Mouse (Mus musculus) B cell, adult 2 months (primary cell): ENCODE results near the gene Pqlc2.

Source experiments
- DNase-seq, 2 experiments: peaks; one replicate each; pipeline ENCODE4 v3.0.0; 2022

Gene Pqlc2

GRCm38 (mm10) chr4:139310171-139310898 is at the start of gene Pqlc2, which contains the start of gene Akr7a5:
Gene Pqlc2, minus strand, starts transcription at chr4:139310708.
Gene Akr7a5, plus strand, starts transcription at chr4:139310744.
- DNase-seq, result peak; percentile 99

DNA sequence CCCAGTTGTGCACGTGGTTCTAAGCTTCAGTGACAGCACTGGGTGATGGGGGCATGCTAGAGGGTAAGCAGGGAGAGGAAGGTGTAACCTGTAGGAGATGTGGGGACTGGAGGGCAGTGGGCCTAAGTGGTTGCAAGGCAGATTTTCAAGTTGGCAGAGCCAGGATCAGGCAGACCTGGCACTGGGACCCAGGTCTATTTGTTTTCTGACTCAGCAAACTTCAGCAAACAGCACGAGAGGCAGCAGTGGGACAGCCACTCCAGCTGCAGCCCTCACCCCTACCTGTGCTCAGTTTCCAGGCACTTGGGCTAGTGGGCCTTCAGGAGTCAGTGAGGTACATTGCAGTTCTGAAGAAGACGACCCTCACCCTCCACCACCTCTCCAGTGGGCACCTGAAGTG is 46.7 kb upstream of the Pqlc2 start:
- no peak for DNase-seq

GRCm38 (mm10) chr4:139352832-139353231 is 42.3 kb upstream of the Pqlc2 start:
- no peak for DNase-seq

- DNase-seq, result peak; percentile 88 to 89
These were observed 41.6 kb upstream of the Pqlc2 start, which contains the start of the genes Mrto4, Emc1 and Ubr4 for GRCm38 (mm10) chr4:139351931-139352711. Gene Mrto4, minus strand, starts transcription at chr4:139352576. Gene Emc1, plus strand, starts transcription at chr4:139352587. Gene Ubr4, plus strand, starts transcription at chr4:139352609.

- DNase-seq, result no peak
These were observed 35.0 kb upstream of the Pqlc2 start for GRCm38 (mm10) chr4:139345416-139346019.

GRCm38 (mm10) chr4:139343718-139344117 is 33.2 kb upstream of the Pqlc2 start:
- no peak for DNase-seq

DNA sequence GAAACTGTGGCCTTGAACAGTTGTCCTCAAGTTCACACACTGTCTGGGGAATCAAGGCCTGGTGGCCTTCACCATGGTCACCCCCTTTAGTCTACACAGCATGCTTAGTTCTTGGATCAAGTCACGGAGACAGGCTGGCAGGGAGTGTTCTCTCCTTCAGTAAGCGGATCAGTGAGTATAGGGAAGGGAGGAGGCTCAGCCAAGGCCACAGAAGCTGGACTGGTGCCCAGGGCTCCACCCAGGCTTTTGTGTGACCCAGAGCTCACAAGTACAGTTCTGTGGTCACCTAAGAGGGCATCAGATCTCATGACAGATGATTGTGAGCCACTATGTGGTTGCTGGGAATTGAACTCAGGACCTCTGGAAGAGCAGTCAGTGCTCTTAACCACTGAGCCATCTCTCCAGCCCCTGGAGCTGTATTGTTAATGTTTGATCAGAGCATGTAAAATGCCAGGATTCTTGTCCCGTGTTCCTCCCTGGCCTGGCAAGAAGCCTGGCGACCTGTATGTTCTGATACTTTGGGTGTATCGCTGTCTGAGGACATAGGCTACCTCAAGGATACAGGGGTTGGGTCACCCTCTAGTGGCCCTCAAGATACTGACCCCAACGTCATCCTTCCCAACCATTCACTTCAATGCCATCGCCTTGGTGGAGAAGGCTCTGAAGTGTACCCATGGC is 31.2 kb upstream of the Pqlc2 start:
- no peak for DNase-seq

DNA sequence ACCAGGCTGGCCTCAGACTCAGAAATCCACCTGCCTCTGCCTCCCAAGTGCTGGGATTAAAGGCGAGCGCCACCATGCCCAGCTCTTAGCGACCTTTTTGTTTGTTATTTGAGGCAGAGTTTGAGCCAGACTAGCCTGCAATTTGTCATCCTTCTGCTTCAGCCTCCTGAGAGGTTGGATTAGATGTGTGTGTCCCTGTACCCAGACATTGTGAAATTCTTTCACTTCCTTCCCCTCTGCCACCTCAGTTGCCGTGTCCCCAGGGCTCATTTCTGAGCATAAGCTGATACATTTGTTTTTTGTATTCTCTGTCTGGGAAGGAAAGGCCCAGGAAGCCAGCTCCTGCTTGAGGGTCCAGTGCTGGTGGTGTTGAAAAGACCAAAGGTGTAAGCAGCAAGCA is 30.3 kb upstream of the Pqlc2 start:
- DNase-seq, result no peak

GRCm38 (mm10) chr4:139338145-139338544 is 27.6 kb upstream of the Pqlc2 start:
- no peak for DNase-seq

GRCm38 (mm10) chr4:139336822-139337483 is 26.4 kb upstream of the Pqlc2 start:
- DNase-seq, result peak; percentile 87

- DNase-seq, result no peak
These were observed 25.0 kb upstream of the Pqlc2 start for GRCm38 (mm10) chr4:139335507-139335906.

GRCm38 (mm10) chr4:139334631-139335295 is 24.3 kb upstream of the Pqlc2 start:
- DNase-seq, result no peak

DNA sequence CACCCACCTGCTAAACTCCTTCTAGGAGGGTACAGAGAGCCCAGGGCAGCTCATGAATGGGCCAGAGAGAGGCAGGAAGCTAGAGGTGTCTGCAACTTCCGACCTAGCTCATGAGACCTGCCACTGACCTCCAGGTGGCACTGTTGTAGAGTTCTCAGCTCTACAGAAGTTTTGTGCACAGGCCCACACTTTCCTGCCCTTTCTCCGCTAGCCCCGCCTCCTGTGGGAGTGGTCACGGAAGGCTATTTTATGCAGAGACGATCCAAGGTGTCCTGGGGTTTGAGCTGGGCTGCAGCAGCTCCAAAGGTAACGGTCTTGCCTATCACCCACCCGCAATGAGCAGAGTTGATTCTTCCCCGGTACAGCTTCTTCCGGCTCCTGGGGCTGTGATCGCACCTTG is 20.1 kb upstream of the Pqlc2 start:
- peak; percentile 85 to 89 for DNase-seq

GRCm38 (mm10) chr4:139319740-139320139 is 9.2 kb upstream of the Pqlc2 start:
- DNase-seq, result no peak

DNA sequence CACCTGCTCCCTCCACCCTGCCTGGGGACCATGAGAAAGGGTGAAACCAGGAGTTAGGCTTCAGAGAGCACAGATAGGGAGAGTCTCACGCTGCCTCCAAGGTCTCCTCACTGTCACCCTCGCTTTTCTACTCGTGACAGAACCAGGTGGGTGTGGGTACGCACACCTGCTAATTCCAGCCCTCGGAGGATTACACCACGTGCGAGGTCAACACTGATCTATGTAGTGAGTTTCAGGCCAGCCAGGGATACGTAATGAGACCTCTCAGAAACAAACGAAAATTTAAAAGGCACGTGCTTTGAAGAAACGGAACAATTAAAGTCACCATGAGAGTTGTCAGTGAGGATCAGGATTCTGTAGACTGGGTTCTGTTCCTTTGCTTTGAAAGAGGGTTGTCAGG is 7.9 kb upstream of the Pqlc2 start:
- DNase-seq, result no peak

DNA sequence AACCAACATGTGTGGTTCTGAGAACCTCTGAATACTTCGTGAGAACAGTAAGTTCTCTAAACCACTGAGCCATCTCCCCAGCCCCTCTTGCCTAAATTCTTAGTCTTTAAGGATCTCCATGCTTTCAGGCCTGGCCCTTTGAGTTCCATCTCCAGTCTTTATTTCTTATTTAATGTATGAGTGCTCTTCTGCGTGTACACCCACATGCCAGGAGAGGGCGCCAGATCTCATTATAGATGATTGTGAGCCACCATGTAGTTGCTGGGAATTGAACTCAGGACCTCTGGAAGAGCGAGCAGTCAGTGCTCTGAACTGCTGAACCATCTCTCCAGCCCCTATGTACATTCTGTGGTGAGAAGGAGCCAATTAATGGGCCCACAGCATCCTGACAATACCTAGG is 2.1 kb upstream of the Pqlc2 start:
- DNase-seq, result peak; percentile 75 to 78

GRCm38 (mm10) chr4:139311707-139312106 is 1.2 kb upstream of the Pqlc2 start:
- no peak for DNase-seq

- DNase-seq, result no peak
These were observed 592 bp upstream of the Pqlc2 start for GRCm38 (mm10) chr4:139310899-139311701.

DNA sequence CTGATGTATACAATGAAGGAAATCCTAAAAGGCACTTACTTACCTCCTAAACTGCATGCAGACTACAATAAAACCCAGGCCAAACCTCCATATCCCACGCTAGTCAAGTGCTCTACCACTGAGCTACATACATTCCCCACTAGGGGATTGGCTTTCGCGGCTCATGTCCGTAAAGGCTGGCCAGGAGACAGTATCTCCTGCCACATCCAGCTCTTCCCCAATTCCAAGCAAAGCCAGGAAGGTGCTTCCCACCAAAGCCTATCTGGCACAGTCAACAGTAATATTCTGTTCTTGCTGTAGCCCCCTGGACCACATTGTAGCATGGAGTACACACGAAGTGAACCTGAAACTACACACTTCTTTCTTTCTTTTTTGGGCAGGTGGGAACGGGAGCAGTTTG is 857 bp downstream of the Pqlc2 start:
- DNase-seq, result peak; percentile 19 to 25

DNA sequence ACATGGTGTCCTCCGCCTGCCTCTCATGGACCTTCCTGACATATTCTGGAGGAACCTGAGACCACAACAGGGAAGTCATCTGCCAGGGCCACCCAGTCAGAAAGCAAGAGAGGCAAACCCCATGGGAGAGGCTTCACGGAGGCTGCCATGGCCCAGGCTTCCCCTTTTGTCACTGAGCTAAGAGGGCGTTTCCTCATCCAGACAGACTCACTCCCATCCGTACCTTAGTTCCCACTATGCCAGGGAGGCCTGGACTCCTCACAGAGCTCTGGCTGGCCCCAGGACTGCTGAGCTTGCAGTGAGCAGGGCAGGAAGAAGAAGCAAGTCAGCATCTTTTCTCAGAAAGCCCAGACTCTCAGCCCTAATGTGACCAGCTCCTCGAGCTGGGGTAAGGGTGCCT is 2.6 kb downstream of the Pqlc2 start:
- DNase-seq, result peak; percentile 74 to 81

- peak; percentile 32 for DNase-seq
These were observed 5.0 kb downstream of the Pqlc2 start for GRCm38 (mm10) chr4:139305521-139305920.
